Mouse (Mus musculus) erythroblast, embryonic 14.5 days (primary cell): Measurements from ENCODE around the gene Mief2. TPM values are rescaled to one million over a fixed set of nuclear protein-coding genes. Genes with fewer than 3 reads are reported as not detected.

Experiments
- H3K27me3 ChIP-seq: 2 replicates; pipeline ENCODE4 v1.6.1; 2012; ENCODE audit warnings: inconsistent platforms; ENCODE audit not compliant: control insufficient read depth
- H3K36me3 ChIP-seq: 2 replicates; pipeline ENCODE4 v1.6.1; 2012; ENCODE audit warnings: mild to moderate bottlenecking, inconsistent platforms; ENCODE audit not compliant: control insufficient read depth
- H3K4me1 ChIP-seq: 2 replicates; pipeline ENCODE4 v1.6.1; 2012; ENCODE audit warnings: inconsistent platforms; ENCODE audit not compliant: control insufficient read depth
- H3K4me3 ChIP-seq: replicated peaks from 2 replicates; pipeline ENCODE3; 2012; ENCODE audit warnings: moderate library complexity, mild to moderate bottlenecking, inconsistent platforms
- H3K9me3 ChIP-seq: 2 replicates; pipeline ENCODE4 v1.6.1; 2012; ENCODE audit warnings: low read length, inconsistent platforms, mixed read lengths; ENCODE audit not compliant: control insufficient read depth
- GATA1 ChIP-seq: IDR thresholded peaks from 2 replicates; pipeline ENCODE4 v1.6.1; 2012; ENCODE audit warnings: low read length, inconsistent platforms, mixed read lengths
- TAL1 ChIP-seq: IDR thresholded peaks from 3 replicates; pipeline ENCODE4 v1.6.1; 2012; ENCODE audit warnings: low read length, inconsistent platforms, mixed read lengths
- polyA plus RNA-seq: library from polyadenylated mRNA; stranded (reverse); fragments of >175 nt; gene quantifications from 2 replicates; pipeline ENCODE4 v1.2.3, GENCODE M21; 2012

The Mief2 gene
- polyA plus RNA-seq, 1 experiment: 0.38 TPM

- Histone ChIP-seq H3K9me3 (no peaks in the 10 kb centered on the region), H3K4me3 (no peak overlapping the region), H3K4me1 (no peaks in the 10 kb centered on the region), H3K36me3 (peaks cover 100% of the 10 kb centered on the region), H3K27me3 (no peaks in the 10 kb centered on the region)
- TF ChIP-seq TAL1: no peak
- TF ChIP-seq GATA1: no peak
Measured at GRCm38 (mm10) chr11:60712040-60712439, 16.2 kb upstream of the Mief2 start.

DNA sequence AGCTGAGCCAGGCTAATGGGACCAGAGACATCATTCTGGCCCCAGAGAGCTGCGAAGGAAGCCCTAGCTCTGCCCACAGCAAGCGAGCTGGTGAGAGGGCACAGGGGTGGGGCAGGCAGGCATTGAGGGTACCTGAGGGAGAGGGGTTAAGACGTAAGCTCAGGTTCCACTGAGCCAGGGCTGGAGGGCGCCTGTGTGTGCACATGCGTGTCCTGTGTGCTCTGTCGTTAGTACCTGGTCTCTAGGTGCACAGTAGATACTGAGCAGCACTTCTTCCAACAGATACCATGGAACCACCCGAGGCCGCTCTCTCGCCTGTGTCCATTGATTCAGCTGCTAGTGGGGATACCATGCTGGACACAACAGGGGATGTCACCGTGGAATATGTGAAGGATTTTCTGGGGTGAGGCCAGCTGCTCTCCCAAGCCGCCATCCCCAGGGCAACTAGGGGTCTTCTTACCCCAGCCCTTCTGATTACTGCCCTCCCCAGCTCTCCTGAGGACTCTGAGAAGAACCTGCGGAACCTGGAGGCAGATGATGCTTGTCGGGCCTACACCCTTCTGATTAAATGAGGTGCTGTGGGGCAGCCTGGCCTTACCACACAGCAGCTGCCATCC is 15.5 kb upstream of the Mief2 start:
- no peaks in the 10 kb centered on the region for H3K27me3 ChIP-seq
- no peaks in the 10 kb centered on the region for H3K9me3 ChIP-seq
- no peak overlapping the region for H3K4me3 ChIP-seq
- no peaks in the 10 kb centered on the region for H3K4me1 ChIP-seq
- H3K36me3 ChIP-seq: peaks cover 97% of the 10 kb centered on the region
- TF ChIP-seq GATA1 (no peak), TAL1 (no peak)

DNA sequence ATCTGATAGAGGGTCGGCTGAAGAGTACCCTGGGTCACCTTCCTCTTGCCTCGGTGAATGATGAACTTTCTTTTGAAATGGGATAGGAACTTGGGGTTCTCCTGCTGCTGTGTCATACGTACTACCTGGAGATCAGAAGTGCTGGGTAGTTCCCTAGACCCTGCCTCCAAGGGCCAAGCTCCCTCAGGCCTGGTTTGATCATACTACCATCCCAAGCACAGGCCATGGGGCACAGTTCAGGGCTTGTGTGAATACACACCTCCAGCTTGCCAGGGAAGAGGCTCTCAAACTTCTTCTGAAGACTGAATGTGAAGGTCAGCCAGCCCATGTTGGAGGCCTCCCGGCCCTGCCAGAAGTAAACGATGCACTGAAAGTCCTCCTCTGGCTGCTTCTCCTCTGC is 12.4 kb upstream of the Mief2 start:
- Histone ChIP-seq H3K9me3 (no peaks in the 10 kb centered on the region), H3K27me3 (no peaks in the 10 kb centered on the region), H3K4me1 (peaks cover 8% of the 10 kb centered on the region), H3K4me3 (no peak overlapping the region), H3K36me3 (peaks cover 96% of the 10 kb centered on the region)
- TF ChIP-seq GATA1: no peak
- no peak for TF ChIP-seq TAL1

DNA sequence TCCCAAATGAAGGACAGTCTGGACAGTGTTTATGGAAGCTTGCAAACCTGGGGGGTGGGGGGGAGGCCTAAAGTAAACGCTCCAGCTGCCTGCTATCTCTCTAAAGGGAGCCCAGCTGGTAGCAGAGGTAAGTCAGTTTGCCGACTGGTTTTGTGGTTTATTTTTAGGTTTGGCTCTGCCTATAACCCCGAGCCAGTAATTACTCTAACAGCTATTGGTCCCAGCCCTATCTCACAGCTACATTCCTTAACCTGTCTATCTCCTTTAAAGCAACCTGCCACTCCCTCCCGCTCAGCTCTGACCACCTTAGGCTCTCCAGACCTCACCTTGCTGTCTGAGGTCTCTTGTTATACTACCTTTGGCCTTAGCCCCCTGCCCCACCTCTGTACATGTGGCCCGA is 8.9 kb upstream of the Mief2 start:
- H3K9me3 ChIP-seq: no peaks in the 10 kb centered on the region
- H3K4me1 ChIP-seq: peaks cover 8% of the 10 kb centered on the region
- TF ChIP-seq TAL1 (no peak), GATA1 (no peak)
- H3K4me3 ChIP-seq: no peak overlapping the region
- no peaks in the 10 kb centered on the region for H3K27me3 ChIP-seq
- peaks cover 96% of the 10 kb centered on the region for H3K36me3 ChIP-seq

DNA sequence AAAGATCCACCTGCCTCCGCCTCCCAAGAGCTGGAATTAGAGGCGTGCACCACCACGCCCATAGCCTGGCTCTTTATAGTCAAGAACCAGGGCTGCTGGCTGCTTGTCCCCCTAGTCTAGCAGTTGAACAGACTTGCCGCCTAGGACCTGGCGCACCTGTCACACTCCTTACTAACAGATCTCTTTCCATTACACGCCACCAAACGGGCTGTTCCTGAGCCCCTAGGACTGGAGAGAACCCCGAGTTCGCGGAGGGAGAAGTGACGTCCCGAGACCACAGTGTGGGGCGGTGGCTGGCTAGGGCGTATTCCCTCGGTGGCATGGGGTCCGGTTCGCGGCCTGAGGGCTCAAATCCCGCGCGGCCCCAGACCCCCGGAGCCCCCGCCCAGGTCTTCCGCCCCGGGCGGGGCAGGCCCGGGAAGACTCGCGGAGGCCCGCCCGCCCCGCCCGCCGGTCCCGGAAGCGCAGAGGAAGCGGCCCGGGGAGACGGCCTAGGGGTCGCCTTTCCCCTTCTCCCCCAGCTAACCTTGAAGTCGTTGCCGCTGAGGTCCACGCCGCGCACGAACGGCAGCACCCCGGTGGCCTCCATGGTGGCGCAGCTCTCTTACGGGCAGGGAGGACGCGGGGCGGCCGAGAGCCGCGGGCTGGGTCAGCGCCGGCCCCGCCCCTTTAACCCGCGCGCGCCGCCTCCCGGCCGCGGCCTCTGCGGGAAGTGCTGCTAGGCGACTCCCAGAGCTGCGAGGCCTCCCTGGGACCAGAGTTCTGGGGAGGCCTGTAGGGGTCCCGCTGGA is 1.4 kb upstream of the Mief2 start, which contains the start of gene Flii:
Gene Flii, minus strand, starts transcription at position 663 of the 791 bp plus-strand sequence.
- no peak for TF ChIP-seq TAL1
- no peak for TF ChIP-seq GATA1
- H3K36me3 ChIP-seq: peaks cover 51% of the 10 kb centered on the region
- H3K27me3 ChIP-seq: no peaks in the 10 kb centered on the region
- peak within 1 kb of the TSS; percentile 89 for H3K4me3 ChIP-seq
- no peaks in the 10 kb centered on the region for H3K9me3 ChIP-seq
- peaks cover 37% of the 10 kb centered on the region for H3K4me1 ChIP-seq

- H3K27me3 ChIP-seq: no peaks in the 10 kb centered on the region
- peaks cover 49% of the 10 kb centered on the region for H3K36me3 ChIP-seq
Measured at GRCm38 (mm10) chr11:60727392-60728140, 632 bp upstream of the Mief2 start.

GRCm38 (mm10) chr11:60729217-60729641 is 1.0 kb downstream of the Mief2 start:
- H3K36me3 ChIP-seq: peaks cover 39% of the 10 kb centered on the region
- peaks cover 38% of the 10 kb centered on the region for H3K4me1 ChIP-seq
- H3K4me3 ChIP-seq: peak overlapping the region; percentile 89
- H3K9me3 ChIP-seq: no peaks in the 10 kb centered on the region
- TF ChIP-seq GATA1: no peak
- H3K27me3 ChIP-seq: no peaks in the 10 kb centered on the region

More at GRCm38 (mm10) chr11:60727392-60728140, 632 bp upstream of the Mief2 start:
- no peak for TF ChIP-seq TAL1
- TF ChIP-seq GATA1: no peak
- no peaks in the 10 kb centered on the region for H3K9me3 ChIP-seq
- peaks cover 37% of the 10 kb centered on the region for H3K4me1 ChIP-seq
- H3K4me3 ChIP-seq: peak overlapping the region; percentile 89

DNA sequence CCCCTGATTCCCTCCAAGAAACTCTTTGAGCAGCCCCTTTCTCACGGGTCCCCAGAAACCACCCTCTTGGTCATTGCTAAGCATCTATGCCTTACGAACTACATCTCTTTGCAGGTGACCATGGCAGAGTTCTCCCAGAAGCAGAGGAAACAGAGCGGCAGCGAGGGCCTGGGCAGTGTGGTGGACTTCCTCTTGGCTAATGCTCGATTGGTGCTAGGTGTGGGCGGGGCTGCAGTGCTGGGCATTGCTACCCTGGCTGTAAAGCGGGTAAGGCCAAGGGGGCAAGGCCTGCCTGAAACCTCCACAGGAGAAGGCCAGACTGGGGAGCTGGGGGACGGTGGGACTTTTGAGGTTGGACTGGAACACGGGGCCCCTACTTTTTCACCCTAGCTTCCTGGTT is 2.0 kb downstream of the Mief2 start:
- Histone ChIP-seq H3K27me3 (no peaks in the 10 kb centered on the region), H3K36me3 (peaks cover 30% of the 10 kb centered on the region), H3K9me3 (no peaks in the 10 kb centered on the region), H3K4me1 (peaks cover 39% of the 10 kb centered on the region), H3K4me3 (no peak overlapping the region)
- no peak for TF ChIP-seq TAL1
- no peak for TF ChIP-seq GATA1

DNA sequence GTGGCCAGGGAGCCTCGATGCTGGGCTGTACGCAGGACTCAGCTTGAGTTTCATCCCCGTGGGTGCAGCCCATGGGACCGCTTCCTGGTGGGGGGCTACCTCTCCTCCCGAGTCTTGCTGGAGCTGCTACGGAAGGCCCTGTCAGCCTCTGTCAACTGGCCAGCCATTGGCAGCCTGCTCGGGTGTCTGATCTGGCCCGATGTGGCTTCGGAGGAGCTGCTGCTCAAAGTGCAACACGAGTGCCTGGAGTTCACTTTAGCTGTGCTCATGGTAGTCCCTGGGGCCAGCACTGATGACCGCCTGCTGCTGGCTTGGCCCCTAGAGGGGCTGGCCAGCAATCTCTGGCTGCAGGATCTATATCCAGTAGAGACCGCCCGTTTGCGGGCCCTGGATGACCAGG is 3.1 kb downstream of the Mief2 start:
- no peak overlapping the region for H3K4me3 ChIP-seq
- no peaks in the 10 kb centered on the region for H3K27me3 ChIP-seq
- no peak for TF ChIP-seq GATA1
- TF ChIP-seq TAL1: no peak
- H3K4me1 ChIP-seq: peaks cover 37% of the 10 kb centered on the region
- peaks cover 31% of the 10 kb centered on the region for H3K36me3 ChIP-seq
- no peaks in the 10 kb centered on the region for H3K9me3 ChIP-seq
